Mouse (Mus musculus) frontal cortex, postnatal 36 days (tissue): ENCODE measurements around the gene Foxq1.

ENCODE experiments used
- DNase-seq, 2 experiments: peaks; one replicate each; pipeline ENCODE4 v3.0.0; 2022; ENCODE audit warnings: low spot score in 2 of 2

Gene Foxq1

DNA sequence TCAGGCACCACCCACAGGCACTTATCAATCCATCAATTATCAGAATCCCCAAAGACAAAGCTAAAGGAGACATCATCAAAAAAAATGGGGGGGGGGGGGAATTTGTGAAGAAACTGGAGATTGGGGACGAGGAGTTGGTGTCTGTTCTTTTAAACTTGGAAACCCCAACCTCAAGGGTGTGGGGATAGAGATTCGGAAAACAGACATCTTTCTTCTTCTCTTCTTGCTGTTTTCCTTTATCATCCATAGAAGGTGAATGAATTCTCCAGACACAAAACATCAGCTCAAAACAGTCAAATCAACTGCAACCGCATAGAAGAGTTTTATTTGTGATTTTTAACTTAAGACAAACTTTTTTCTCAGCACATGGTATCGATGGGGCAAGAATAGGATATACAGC, at the start of gene Foxq1:
TSS of gene Foxq1 (plus strand) at position 301 of the 400 bp plus-strand sequence.
- DNase-seq, result no peak

DNA sequence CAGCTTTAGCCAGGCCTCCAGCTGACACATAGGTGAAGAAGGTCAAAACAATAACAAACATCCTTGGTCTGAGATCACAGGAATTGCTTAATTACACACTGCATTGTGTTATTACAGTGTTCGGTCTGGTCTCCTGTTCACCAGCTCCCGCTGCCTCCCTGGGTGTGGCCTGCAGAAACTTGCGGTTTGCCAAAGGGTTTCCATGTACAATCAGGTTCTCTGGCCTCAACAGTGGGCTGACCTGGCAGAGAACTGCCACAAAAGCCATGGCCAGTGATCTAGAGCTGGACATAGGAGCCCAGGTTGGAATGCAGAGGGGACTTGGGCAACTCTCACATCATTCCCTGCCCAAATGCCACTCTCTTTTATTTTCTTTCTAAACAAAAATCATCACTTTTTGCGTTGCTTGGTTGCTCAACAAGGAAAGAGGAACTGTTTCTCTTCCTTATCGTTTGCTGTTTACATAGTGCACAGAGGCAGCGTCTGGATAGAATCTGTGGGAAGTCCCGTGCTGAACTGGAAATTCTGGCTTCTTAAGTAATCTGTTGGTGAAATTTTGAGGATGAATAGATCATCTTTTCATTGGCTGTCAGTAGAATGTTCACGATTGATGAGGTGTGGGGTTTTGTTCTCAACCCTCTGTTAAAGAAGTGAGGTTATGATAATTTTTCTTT, 49.3 kb upstream of the Foxq1 start:
- no peak for DNase-seq

GRCm38 (mm10) chr13:31515261-31515660, 40.7 kb upstream of the Foxq1 start:
- DNase-seq, result no peak

DNA sequence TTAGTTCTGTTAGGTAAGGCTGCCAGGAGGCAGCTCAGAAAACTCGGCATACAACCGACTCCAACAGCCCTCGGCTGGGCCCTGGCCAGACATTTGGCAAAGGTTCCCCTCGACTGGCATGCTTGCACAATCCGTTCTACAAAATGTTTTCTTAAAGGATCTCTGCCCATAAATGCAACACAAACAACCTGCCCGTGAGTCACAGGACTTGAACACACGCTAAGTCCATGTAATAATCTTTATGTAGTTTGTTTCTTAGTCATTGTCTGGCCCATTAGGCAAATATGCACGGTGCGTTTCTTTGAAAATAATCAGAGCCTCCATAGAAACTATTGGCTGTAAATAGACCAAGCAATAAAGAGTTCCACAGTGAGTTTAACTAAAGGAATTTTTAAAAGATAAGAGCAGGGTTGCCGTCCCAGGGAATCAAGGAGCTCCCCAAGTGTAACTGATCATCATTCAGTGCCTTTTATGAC, 37.5 kb upstream of the Foxq1 start:
- peak in 1 of 2 experiments; percentile 12 for DNase-seq

GRCm38 (mm10) chr13:31518971-31519370, 37.0 kb upstream of the Foxq1 start:
- DNase-seq, result no peak

DNA sequence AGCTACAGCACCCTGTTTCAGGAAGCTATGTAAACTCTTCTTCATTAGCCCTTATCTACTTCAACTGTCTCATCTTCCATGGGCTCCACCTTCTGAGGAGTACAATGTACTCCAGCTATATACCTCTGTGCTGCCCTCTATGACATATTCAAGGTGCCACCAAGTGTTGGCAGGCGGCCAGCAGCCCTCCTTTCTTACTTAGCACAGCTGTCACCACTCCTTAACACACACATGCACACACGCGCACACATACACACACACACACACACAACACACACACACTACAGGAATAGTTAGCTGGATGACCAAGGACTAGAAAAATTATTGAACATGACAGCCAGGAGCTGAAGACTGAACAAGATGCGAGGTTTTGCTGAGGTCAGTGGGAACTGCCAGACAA, 31.0 kb upstream of the Foxq1 start:
- no peak for DNase-seq

DNA sequence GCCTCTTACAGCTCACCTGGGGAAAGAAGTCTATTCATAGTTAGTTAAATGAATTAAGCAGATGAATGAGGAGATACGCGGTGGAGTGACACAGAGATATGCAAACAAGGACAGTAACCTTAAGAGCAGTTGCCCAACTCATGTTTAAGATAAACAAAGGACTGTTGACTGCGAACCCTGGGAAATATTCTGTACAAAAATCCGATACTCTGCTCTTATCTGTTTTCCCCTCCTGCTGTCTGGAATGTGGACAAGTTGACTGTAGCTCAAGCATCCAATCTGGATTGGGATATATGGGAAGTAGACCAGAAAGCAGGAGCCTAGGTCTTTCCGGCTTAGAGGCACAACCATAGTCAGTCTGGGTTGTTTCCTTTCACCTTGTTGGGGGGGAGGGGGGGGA, 24.7 kb upstream of the Foxq1 start:
- DNase-seq, result no peak

GRCm38 (mm10) chr13:31531651-31532061, 24.3 kb upstream of the Foxq1 start:
- DNase-seq, result no peak

DNA sequence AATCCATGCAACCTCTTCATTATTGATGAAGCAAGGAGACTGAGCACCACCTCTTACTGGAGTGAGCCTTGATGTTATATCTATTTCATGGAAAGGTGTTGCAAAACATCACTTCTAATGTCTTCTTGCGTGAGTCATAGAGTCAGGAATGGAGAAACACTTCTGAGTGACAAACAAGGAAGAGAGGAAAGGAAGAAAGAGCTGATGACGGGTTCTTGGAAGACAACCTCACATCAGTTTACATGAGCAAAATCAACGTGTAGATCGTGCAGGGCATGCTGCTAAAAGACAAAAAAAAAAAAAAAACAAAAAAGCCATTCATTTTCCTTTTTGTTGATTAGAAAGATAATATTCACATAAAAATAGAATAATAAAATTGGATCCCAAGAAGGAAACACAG, 21.2 kb upstream of the Foxq1 start:
- no peak for DNase-seq

- DNase-seq, result no peak
These were observed 12.9 kb upstream of the Foxq1 start for GRCm38 (mm10) chr13:31543021-31543420.

- DNase-seq, result no peak
These were observed 9.2 kb upstream of the Foxq1 start for GRCm38 (mm10) chr13:31546784-31547183.

GRCm38 (mm10) chr13:31547204-31547603, 8.7 kb upstream of the Foxq1 start:
- DNase-seq, result no peak

- no peak for DNase-seq
These were observed 8.3 kb upstream of the Foxq1 start for GRCm38 (mm10) chr13:31547610-31548009.

- no peak for DNase-seq
These were observed 1.2 kb downstream of the Foxq1 start for GRCm38 (mm10) chr13:31556964-31557767.

DNA sequence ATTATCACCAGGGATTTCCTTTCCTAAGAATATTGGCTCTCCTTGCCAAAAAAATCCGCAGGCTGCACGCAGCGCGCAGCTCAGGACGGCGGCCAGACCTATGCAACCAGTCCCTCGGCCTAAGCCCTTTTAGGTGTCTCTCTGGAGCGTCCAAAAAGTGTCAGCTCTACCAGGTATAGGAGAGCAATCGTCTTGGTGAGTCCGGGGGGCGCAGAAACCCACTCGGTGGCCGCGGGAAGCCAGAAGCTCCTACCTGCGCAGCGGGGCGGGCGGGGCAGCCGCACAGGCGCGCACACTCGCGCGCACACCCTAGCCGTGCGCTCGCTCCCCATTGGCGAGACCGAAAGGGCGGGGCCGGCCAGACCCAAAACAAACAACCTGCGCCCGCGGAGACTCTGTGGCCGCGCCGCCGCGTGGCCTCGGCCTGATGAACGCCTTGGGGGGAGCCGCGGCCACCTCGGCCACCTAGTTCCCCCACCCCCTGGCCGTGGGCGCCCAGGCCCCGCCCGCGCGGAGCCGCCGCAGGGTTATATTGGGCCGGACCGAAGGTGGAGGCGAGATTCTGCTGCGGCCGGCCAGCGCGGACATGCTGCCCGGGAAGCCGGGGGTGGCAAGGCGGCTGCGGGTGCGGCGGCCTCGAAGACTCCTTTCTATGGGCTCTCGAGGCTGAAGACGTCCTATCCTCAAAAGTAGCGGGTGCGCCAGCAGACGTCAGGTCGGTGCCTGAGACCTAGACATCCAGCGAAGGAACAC, 2.0 kb downstream of the Foxq1 start:
- DNase-seq, result peak; percentile 10 to 19

GRCm38 (mm10) chr13:31558521-31559418, 2.8 kb downstream of the Foxq1 start, which contains the start of gene A530084C06Rik:
Gene A530084C06Rik (minus strand): TSS chr13:31559333.
- peak in 1 of 2 experiments; percentile 7 for DNase-seq

DNA sequence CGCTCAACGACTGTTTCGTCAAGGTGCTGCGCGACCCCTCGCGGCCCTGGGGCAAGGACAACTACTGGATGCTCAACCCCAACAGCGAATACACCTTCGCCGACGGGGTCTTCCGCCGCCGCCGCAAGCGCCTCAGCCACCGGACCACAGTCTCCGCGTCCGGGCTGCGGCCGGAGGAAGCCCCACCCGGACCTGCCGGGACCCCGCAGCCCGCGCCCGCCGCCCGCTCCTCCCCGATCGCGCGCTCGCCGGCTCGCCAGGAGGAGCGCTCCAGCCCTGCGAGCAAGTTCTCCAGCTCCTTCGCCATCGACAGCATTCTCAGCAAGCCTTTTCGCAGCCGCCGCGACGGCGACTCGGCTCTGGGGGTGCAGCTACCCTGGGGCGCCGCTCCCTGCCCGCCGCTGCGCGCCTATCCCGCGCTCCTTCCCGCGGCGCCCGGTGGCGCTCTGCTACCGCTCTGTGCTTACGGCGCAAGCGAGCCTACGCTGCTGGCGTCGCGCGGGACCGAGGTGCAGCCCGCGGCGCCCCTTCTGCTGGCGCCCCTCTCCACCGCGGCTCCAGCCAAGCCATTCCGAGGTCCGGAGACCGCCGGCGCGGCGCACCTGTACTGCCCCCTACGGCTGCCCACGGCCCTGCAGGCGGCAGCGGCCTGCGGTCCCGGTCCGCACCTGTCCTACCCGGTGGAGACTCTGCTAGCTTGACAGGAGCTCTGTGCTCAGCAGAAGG, 3.6 kb downstream of the Foxq1 start:
- DNase-seq, result peak in 1 of 2 experiments; percentile 6

GRCm38 (mm10) chr13:31564394-31564793, 8.5 kb downstream of the Foxq1 start:
- no peak for DNase-seq

DNA sequence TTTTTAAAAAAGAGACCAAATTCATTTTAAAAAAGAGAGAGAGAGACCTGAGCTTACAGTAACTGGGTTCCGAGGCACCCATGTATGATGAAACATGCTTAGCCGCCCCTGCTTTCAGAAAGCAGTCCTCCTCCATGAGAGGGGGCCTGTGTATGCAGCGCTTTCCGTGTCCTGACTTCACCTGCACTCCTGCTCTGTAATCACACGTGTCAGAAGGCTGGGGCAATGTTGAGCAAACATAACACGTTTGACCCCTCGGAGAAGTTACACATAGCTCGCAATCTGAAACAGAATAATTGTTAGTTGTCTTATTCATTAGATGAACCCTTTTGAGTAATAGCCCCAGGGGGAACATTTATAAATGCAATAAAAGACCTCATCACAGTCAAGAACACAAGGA, 11.2 kb downstream of the Foxq1 start:
- DNase-seq, result no peak

DNA sequence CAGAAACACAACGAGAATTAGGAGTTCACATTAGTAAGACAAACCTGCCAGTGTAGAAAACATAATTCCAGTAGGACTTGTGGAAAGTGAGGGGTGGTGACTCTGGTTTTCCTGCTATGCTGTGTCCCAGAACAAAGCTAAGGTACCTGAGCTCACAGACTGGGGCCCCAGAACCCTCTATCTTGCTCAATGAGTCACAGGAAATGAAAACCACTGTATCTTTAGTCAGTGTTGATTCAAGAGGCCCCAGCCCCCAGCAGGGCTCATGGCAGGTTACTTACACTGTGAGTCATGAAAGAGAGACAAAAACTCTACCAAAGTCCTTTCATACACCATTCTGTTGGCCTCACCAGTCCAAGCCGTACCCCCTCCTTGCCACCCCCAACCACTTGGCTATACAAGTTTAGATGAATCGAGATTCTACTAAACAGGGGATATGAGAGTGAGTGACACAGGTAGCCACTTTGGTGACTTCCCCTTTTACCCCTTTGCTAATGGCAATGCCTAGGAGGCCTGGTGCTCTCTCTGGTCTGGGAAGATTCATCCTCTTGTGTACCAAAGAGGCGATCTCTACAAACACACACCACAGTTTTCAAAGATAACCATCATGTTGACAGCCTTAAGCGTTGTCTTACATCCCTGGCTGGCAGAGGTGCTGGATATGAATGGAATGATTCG, 11.8 kb downstream of the Foxq1 start:
- no peak for DNase-seq
